Mouse (Mus musculus): ENCODE data around the gene Fam110a.

The Fam110a gene

GRCm38 (mm10) chr2:151925715-151926114 lies 54.3 kb downstream of the Fam110a start:
- DNase-seq, result no peak

- no peak for DNase-seq
Observed at GRCm38 (mm10) chr2:151924276-151924675, 55.7 kb downstream of the Fam110a start.

- DNase-seq, result no peak
Observed at GRCm38 (mm10) chr2:151921596-151921995, 58.4 kb downstream of the Fam110a start.

DNA sequence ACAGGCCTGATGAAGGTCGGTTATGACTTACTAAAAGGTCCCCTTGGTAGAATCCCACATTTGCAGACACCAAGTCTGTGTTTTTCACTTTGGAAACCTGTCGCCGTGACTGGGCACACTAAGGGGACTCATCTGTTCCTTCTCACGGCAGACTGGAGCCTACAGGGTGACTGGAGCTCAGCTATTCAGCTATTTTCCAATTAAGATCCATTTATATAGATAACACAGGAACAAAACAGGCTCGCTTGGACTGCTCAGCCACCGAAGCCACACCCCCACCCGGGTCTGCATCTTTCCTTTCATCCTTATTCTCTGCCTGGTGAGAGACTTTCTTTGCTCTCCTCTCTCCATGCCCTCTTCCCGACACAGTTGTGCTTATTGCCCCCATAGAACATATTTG lies 59.0 kb downstream of the Fam110a start:
- DNase-seq, result no peak
